Mouse (Mus musculus): ENCODE measurements around the gene Unc93a. TPM values are rescaled to one million over a fixed set of nuclear protein-coding genes. Genes with fewer than 3 reads are reported as not detected.
"Not testable (repeated sequence)": the region's sequence is repeated elsewhere in the genome, so short reads cannot be mapped to it uniquely, and the experiment has no call there.

Unc93a gene
- not detected in 2 replicates for total RNA-seq (2012; rRNA removed)
- polyA plus RNA-seq (2012; ENCODE audit: insufficient read depth in 1 of 2, insufficient read length in 2 of 2, low read depth in 1 of 2, low replicate concordance in 2 of 2, missing spikeins in 1 of 2), result not detected

DNA sequence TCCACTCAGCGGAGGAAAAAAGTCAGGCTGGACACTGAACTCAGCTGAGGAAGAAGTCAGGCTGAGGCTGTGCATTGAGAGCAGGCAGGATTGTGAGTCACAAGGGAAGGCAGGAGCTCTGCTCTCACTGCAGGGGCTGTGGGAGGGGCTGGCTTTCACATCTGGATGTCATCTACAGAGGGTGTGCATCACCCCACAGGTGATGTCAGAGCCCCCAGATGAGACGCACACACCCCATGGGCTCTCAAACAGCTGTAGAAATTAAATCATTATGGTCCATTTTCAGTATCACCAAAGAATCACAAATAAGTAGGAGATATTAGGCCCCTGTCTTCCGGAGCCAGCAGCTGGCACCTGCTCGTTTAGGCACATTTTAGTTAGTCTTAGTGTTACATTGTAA is at the start of gene Unc93a:
Gene Unc93a (minus strand): TSS at position 101 of the 400 bp plus-strand sequence.
- H3K4me1 ChIP-seq (ENCODE audit: control insufficient read depth in 1 of 2, insufficient read depth in 2 of 2, low read length in 2 of 2); H3K36me3 ChIP-seq (ENCODE audit: control insufficient read depth in 1 of 2, insufficient read depth in 2 of 2, low read length in 2 of 2); H3K9ac ChIP-seq (ENCODE audit: control insufficient read depth, low read depth, low read length, poor library complexity, severe bottlenecking); H3K27ac ChIP-seq (ENCODE audit: control insufficient read depth, low read depth, low read length); H3K27me3 ChIP-seq (ENCODE audit: control insufficient read depth in 1 of 2, insufficient read depth in 2 of 2, low read length in 2 of 2); H3K79me2 ChIP-seq (ENCODE audit: control insufficient read depth, insufficient read depth, low read length, poor library complexity); H3K4me3 ChIP-seq (ENCODE audit: control insufficient read depth in 1 of 2, insufficient read depth in 1 of 2, low read depth in 2 of 2, low read length in 2 of 2); H3K9me3 ChIP-seq (replicated peaks; ENCODE audit: insufficient read depth, low read length); DNase-seq (ENCODE audit: low read depth, low spot score): not testable (repeated sequence)

DNA sequence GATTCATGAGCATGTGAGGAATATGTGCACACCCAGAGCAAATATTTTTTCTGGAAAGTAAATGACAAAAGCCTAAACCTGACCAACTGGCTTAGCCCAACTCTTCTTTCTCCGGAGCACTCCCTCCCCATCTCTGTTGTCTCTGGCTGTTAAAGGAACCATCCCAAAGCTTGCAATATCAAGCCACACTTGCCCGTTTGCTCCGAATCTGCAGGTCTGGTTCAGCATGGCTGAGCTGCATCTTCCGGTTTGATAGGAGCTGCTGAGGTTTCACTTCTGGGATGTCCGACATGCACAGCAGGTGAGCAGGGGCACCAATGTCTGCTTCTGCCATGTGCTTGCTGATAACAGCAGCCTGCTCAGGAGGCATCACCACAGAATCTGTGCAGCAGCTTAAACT is 48.9 kb upstream of the Unc93a start:
- not testable (repeated sequence) for H3K27ac ChIP-seq (ENCODE audit: control insufficient read depth, low read depth, low read length); H3K4me3 ChIP-seq (ENCODE audit: control insufficient read depth in 1 of 2, insufficient read depth in 1 of 2, low read depth in 2 of 2, low read length in 2 of 2); H3K79me2 ChIP-seq (ENCODE audit: control insufficient read depth, insufficient read depth, low read length, poor library complexity); H3K9me3 ChIP-seq (replicated peaks; ENCODE audit: insufficient read depth, low read length); H3K4me1 ChIP-seq (ENCODE audit: control insufficient read depth in 1 of 2, insufficient read depth in 2 of 2, low read length in 2 of 2); H3K27me3 ChIP-seq (ENCODE audit: control insufficient read depth in 1 of 2, insufficient read depth in 2 of 2, low read length in 2 of 2); H3K36me3 ChIP-seq (ENCODE audit: control insufficient read depth in 1 of 2, insufficient read depth in 2 of 2, low read length in 2 of 2); H3K9ac ChIP-seq (ENCODE audit: control insufficient read depth, low read depth, low read length, poor library complexity, severe bottlenecking); DNase-seq (ENCODE audit: low read depth, low spot score)

DNA sequence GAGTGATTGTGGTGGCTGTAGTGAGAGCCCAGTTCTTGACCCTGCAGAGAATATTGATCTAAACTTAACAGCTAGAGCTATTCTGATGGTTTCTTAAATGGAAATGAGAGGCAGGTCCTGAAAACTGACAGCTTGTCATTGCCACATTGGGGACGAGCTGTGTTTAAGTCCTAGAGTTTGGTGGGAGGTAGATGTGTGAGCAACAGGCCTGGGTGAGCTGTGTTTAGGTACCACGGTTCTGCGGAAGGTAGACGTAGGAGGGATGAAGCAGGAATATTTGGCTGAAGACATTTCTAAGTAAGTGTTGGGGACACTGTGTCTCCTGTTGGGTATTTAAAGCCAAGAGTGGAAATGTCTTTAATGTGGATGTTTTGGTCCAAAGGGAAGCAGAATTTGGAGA is 47.4 kb upstream of the Unc93a start:
- H3K4me1 ChIP-seq (ENCODE audit: control insufficient read depth in 1 of 2, insufficient read depth in 2 of 2, low read length in 2 of 2); DNase-seq (ENCODE audit: low read depth, low spot score); H3K4me3 ChIP-seq (ENCODE audit: control insufficient read depth in 1 of 2, insufficient read depth in 1 of 2, low read depth in 2 of 2, low read length in 2 of 2); H3K27me3 ChIP-seq (ENCODE audit: control insufficient read depth in 1 of 2, insufficient read depth in 2 of 2, low read length in 2 of 2); H3K36me3 ChIP-seq (ENCODE audit: control insufficient read depth in 1 of 2, insufficient read depth in 2 of 2, low read length in 2 of 2); H3K9me3 ChIP-seq (replicated peaks; ENCODE audit: insufficient read depth, low read length); H3K79me2 ChIP-seq (ENCODE audit: control insufficient read depth, insufficient read depth, low read length, poor library complexity); H3K27ac ChIP-seq (ENCODE audit: control insufficient read depth, low read depth, low read length); H3K9ac ChIP-seq (ENCODE audit: control insufficient read depth, low read depth, low read length, poor library complexity, severe bottlenecking): not testable (repeated sequence)

DNA sequence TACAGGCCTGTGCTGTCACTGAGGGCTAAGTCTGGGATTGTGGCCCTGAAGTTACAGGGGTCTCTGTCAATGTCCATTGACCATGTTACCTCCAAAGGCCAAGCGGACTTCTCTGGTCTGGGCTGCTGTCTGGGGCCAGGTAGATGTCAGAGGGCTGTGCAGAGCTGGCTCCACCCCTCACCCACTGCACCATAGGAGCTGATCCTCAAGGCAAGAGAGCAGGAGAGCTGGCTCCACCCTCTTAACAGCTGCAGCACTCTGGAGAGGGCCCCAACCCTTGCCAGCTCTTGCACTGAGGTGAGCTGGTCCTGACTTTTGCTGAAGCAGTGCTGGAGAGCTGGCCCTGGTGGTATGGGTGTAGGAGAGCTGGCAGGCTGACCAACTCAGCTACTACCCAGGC is 46.2 kb upstream of the Unc93a start:
- not testable (repeated sequence) for H3K36me3 ChIP-seq (ENCODE audit: control insufficient read depth in 1 of 2, insufficient read depth in 2 of 2, low read length in 2 of 2); H3K9me3 ChIP-seq (replicated peaks; ENCODE audit: insufficient read depth, low read length); H3K9ac ChIP-seq (ENCODE audit: control insufficient read depth, low read depth, low read length, poor library complexity, severe bottlenecking); H3K27ac ChIP-seq (ENCODE audit: control insufficient read depth, low read depth, low read length); DNase-seq (ENCODE audit: low read depth, low spot score); H3K4me3 ChIP-seq (ENCODE audit: control insufficient read depth in 1 of 2, insufficient read depth in 1 of 2, low read depth in 2 of 2, low read length in 2 of 2); H3K27me3 ChIP-seq (ENCODE audit: control insufficient read depth in 1 of 2, insufficient read depth in 2 of 2, low read length in 2 of 2); H3K79me2 ChIP-seq (ENCODE audit: control insufficient read depth, insufficient read depth, low read length, poor library complexity); H3K4me1 ChIP-seq (ENCODE audit: control insufficient read depth in 1 of 2, insufficient read depth in 2 of 2, low read length in 2 of 2)

DNA sequence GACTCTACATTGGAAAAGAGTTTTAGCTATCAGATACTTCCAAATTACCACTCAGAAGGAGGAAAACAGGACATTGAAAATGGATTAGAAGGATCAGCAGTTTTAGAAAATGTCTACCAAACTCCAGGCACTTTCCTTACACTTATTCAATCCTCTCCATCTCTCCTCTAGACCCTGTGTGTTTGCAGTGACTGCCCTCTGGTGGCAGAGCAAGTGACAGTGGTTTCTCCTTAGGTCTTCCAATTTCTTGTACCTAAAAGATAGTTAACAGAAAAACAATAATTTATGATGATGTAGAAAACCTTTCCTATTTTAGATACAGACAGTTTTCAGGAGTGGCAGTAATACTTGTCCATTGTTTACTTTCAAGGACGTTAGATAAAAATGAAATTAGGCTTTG is 44.0 kb upstream of the Unc93a start:
- H3K27me3 ChIP-seq (ENCODE audit: control insufficient read depth in 1 of 2, insufficient read depth in 2 of 2, low read length in 2 of 2); H3K36me3 ChIP-seq (ENCODE audit: control insufficient read depth in 1 of 2, insufficient read depth in 2 of 2, low read length in 2 of 2); H3K9ac ChIP-seq (ENCODE audit: control insufficient read depth, low read depth, low read length, poor library complexity, severe bottlenecking); H3K4me3 ChIP-seq (ENCODE audit: control insufficient read depth in 1 of 2, insufficient read depth in 1 of 2, low read depth in 2 of 2, low read length in 2 of 2); H3K9me3 ChIP-seq (replicated peaks; ENCODE audit: insufficient read depth, low read length); H3K4me1 ChIP-seq (ENCODE audit: control insufficient read depth in 1 of 2, insufficient read depth in 2 of 2, low read length in 2 of 2); H3K27ac ChIP-seq (ENCODE audit: control insufficient read depth, low read depth, low read length); DNase-seq (ENCODE audit: low read depth, low spot score); H3K79me2 ChIP-seq (ENCODE audit: control insufficient read depth, insufficient read depth, low read length, poor library complexity): not testable (repeated sequence)
